Mouse (Mus musculus) myocyte (in vitro differentiated cells): ENCODE data around the gene Xxylt1.

ENCODE experiments used
- CEBPB ChIP-seq: IDR thresholded peaks from 2 replicates; pipeline ENCODE4 v1.6.1; 2011; ENCODE audit warnings: mild to moderate bottlenecking, moderate library complexity; ENCODE audit not compliant: poor library complexity, insufficient read depth, severe bottlenecking
- E2F4 ChIP-seq: IDR thresholded peaks from one replicate; pipeline ENCODE4 v1.6.1; 2011; ENCODE audit warnings: mild to moderate bottlenecking, control low read depth, moderate library complexity; ENCODE audit not compliant: insufficient read depth
- MAX ChIP-seq: IDR thresholded peaks from one replicate; pipeline ENCODE4 v1.6.1; 2011; ENCODE audit warnings: low read depth, mild to moderate bottlenecking, control low read depth
- MYOG ChIP-seq, 3 experiments: IDR thresholded peaks; one replicate each; pipeline ENCODE4 v1.6.1; 2011; ENCODE audit warnings: control low read depth in 2 of 3, low read depth in 2 of 3, mild to moderate bottlenecking in 2 of 3; ENCODE audit not compliant: insufficient read length in 2 of 3, control insufficient read depth in 1 of 3, insufficient read depth in 1 of 3
- POLR2A ChIP-seq: IDR thresholded peaks from one replicate; pipeline ENCODE4 v1.6.1; 2011; ENCODE audit warnings: low read depth, mild to moderate bottlenecking, control low read depth, moderate library complexity; ENCODE audit not compliant: insufficient read length
- POLR2AphosphoS2 ChIP-seq: IDR thresholded peaks from one replicate; pipeline ENCODE4 v1.6.1; 2011; ENCODE audit warnings: low read depth, control low read depth; ENCODE audit not compliant: insufficient read length
- REST ChIP-seq: IDR thresholded peaks from one replicate; pipeline ENCODE4 v1.6.1; 2011; ENCODE audit warnings: mild to moderate bottlenecking, control low read depth, moderate library complexity; ENCODE audit not compliant: insufficient read depth, insufficient read length
- TCF12 ChIP-seq: IDR thresholded peaks from one replicate; pipeline ENCODE4 v1.6.1; 2011; ENCODE audit warnings: mild to moderate bottlenecking, control low read depth; ENCODE audit not compliant: poor library complexity, insufficient read depth, severe bottlenecking
- TCF3 ChIP-seq: IDR thresholded peaks from one replicate; pipeline ENCODE4 v1.6.1; 2011; ENCODE audit warnings: low read depth, control low read depth; ENCODE audit not compliant: insufficient read length
- USF1 ChIP-seq: IDR thresholded peaks from one replicate; pipeline ENCODE4 v1.6.1; 2011; ENCODE audit warnings: low read depth, mild to moderate bottlenecking, control low read depth, moderate library complexity

DNA sequence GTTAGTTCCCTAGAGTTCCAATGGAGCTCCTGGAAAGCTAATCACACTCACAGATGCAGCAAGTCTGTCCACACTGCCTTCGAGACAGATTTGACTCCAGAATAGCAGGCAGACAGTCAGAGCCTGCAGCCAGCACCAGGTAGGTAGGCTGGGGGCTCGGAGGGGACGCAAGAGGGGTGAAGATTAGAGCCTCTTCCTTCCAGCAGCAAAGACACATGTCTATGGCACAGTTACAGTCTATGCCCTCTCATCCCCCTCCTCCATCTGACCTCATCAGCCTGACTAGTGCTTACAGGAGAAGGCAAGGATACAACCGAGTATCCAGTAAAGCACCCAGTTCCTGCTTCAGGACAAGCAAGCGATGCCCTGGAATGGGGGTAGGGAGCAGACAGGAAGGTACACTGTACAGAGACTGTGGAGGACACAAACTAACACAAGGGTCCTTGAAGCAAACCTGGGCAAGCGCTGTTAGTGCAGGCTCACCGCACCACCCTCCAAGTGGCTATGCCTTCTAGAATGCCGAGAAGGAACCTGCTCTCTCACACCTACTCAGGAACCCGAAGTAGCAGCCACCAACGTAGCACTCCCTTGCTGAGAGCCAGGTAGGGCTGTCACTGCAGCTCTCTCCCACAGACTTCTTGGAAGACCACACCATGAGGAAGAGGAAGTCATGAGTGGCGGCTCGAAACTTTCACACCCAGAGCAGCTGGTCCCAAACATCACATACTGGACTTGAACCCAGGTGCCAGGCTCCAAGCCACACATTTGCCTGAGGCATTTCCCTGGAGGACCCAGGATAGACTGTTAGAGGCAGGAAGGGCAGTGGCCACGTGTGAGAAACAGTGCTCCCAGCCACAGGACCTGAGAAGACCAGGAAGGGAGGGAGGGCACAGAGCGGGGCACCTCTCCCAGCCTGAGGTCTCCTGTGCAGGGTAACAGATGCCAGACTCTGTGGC lies 11.7 kb downstream of the Xxylt1 start:
- TF ChIP-seq MAX (no peak), POLR2A (no peak), POLR2AphosphoS2 (no peak), USF1 (no peak), E2F4 (no peak), TCF12 (no peak), CEBPB (no peak), TCF3 (no peak), REST (no peak), MYOG (IDR thresholded peaks at IDR 0.05; ENCODE audit: control insufficient read depth in 1 of 3, insufficient read depth in 1 of 3, insufficient read length in 2 of 3, low read depth in 2 of 3) (no peak)
